Mouse (Mus musculus): ENCODE results near the gene Ppp2r3a.

The Ppp2r3a gene

GRCm38 (mm10) chr9:101074332-101075021 lies 177.1 kb downstream of the Ppp2r3a start:
- DNase-seq (ENCODE audit: low spot score): peak; percentile 84

GRCm38 (mm10) chr9:101073987-101074331 lies 177.6 kb downstream of the Ppp2r3a start, which contains the start of gene Msl2:
Gene Msl2, plus strand, starts transcription at chr9:101074101.
- DNase-seq (ENCODE audit: low spot score): no peak

GRCm38 (mm10) chr9:101073041-101073986 lies 178.3 kb downstream of the Ppp2r3a start:
- peak; percentile 99 for DNase-seq (ENCODE audit: low spot score)

- DNase-seq (ENCODE audit: low spot score): no peak
These were observed 179.1 kb downstream of the Ppp2r3a start for GRCm38 (mm10) chr9:101072506-101072905.

GRCm38 (mm10) chr9:101069781-101070180 lies 181.8 kb downstream of the Ppp2r3a start:
- DNase-seq (ENCODE audit: low spot score): no peak

GRCm38 (mm10) chr9:101065076-101065602 lies 186.5 kb downstream of the Ppp2r3a start:
- no peak for DNase-seq (ENCODE audit: low spot score)

GRCm38 (mm10) chr9:101062253-101062780 lies 189.3 kb downstream of the Ppp2r3a start:
- DNase-seq (ENCODE audit: low spot score): no peak

GRCm38 (mm10) chr9:101061035-101061434 lies 190.6 kb downstream of the Ppp2r3a start:
- DNase-seq (ENCODE audit: low spot score): no peak

- no peak for DNase-seq (ENCODE audit: low spot score)
These were observed 194.4 kb downstream of the Ppp2r3a start for GRCm38 (mm10) chr9:101057156-101057555.
